Mouse (Mus musculus): ENCODE measurements at regions not wholly inside any gene's neighbourhood (a gene's known extent, or its start where the extent isn't known, plus 50 kb on each side); places are given as distances from the start of the nearest gene placed in this dataset.
A peak's percentile ranks its signal among the peaks of the same experiment; 100 is the strongest.

DNA sequence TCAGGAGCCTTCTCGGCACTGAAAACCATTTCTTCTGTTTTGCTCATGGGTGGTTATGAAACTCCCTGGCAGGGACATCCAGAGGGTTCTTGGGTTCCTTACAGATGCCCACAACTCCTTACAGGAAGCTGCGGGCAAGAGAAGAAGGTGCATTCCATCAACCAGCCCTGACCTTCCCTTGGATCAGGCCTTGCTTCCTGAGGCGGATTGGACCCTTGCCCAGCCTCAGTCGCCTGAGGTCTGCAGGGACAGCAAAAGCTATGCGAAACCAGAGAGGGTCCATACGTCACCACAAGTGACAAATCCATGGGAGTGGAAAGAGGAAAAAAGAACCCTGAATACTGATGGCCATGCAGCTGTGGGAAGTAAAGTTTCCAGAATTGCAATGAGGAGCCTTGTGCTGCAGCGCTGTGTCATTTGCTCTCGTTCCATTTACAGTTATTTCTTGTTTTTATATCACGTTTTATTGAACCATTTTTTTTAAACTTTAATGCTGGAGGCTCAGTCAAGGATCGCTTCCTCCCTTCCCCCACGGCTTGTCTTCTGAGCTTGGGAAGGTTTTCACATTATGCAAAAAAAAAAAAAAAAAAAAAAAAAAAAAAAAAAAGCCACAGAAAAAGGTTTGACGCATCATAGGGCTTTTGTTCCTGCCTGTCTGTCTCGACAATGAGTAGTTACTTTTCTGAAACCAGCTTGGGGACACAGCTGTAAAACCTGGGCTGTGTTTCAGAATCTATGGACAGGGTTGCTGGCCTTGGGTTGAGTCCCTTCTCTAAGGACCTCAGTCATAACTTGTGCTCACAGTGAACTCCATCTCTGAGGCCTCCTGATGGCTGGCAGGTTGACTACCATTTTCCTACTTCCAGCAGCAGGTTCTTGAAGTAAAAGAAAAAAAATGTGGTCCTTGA is 202.0 kb upstream of the Ncam1 start:
- DNase-seq (ENCODE audit: low read depth): peak; percentile 46
- TF ChIP-seq CTCF (IDR thresholded peaks at IDR 0.05; ENCODE audit: borderline replicate concordance, extremely low read depth, insufficient read depth, insufficient read length): no peak
- TF ChIP-seq POLR2A (IDR thresholded peaks at IDR 0.05; ENCODE audit: borderline replicate concordance, extremely low read depth, insufficient read depth, insufficient read length, poor library complexity, severe bottlenecking): no peak

DNA sequence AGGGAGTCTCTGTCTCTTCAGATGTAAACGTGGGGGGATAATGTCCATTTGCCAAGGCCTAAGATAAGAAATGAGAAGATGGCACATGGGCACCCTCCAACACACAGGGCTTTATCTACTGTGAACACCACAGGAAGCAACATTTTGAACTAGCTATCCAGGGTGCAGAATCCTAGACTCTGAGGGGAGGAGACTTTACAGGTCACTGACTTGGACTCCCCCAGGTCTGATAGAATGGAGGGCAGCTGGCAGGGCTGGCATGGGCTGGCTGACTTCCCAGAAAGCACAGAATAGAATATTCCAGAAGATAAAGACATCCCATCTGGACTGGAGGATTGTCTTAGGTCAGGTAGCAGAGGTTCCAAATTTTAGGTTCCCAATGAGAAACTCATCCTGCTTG is 201.2 kb upstream of the Ncam1 start:
- no peak for TF ChIP-seq POLR2A (IDR thresholded peaks at IDR 0.05; ENCODE audit: borderline replicate concordance, extremely low read depth, insufficient read depth, insufficient read length, poor library complexity, severe bottlenecking)
- no peak for TF ChIP-seq CTCF (IDR thresholded peaks at IDR 0.05; ENCODE audit: borderline replicate concordance, extremely low read depth, insufficient read depth, insufficient read length)
- DNase-seq (ENCODE audit: low read depth): no peak

DNA sequence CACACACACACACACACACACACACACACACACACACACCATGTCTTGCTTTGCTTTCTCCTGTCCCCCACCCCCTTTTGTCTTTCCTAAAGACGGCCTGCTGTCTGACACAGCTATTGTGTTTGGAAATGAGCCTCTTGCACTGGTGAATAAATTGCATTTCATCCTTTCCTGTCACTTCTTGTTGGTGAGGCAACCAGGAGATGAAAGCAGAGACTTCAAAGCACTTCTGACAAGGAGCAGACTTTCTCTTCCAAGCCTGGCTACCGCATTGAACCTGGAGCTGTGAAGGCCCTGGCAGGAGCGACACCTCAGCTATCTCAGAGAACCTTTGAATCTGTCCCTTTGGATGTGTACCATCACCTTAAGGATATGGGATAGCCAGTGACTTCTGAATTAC is 199.4 kb upstream of the Ncam1 start:
- peak; percentile 59 for DNase-seq (ENCODE audit: low read depth)
- no peak for TF ChIP-seq CTCF (IDR thresholded peaks at IDR 0.05; ENCODE audit: borderline replicate concordance, extremely low read depth, insufficient read depth, insufficient read length)
- no peak for TF ChIP-seq POLR2A (IDR thresholded peaks at IDR 0.05; ENCODE audit: borderline replicate concordance, extremely low read depth, insufficient read depth, insufficient read length, poor library complexity, severe bottlenecking)

DNA sequence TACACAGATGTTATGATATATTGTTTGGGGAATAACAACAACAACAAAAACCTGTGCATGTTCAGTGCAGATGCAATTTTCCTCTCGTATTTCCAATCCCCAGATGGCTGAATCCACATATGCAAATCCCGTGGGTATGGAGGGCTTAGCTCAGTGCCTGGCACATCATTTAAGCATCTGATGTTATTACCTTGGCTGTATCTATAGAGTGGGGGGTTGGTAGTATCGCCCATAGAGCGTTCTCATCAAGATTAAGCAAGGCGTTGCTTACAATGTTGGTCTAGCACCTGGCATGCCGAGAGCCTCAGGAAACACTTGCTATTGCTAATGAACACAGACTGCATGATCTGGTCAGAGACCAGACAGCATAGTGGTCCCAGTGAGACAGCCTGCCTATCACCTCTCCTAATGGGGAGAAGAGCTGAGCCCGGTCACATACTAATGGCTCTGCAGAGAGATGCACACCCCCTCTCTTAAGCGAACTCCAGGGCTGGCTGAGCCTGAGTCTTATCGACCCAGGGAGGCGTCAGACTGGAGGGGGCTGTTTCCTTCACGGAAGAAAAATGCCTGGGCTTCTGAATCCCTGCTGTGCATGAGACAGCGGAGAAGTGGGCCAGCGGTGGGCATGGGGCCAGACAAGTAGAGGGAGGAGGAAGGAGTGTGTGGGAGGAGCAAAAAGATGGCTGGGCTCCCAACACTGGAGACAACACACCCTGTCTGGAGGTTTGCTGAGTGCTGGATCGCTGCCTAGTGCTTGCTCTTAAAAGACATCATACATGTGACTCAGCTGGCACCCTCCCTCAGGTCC is 190.9 kb upstream of the Ncam1 start:
- DNase-seq (ENCODE audit: low read depth): peak; percentile 97
- TF ChIP-seq CTCF (IDR thresholded peaks at IDR 0.05; ENCODE audit: borderline replicate concordance, extremely low read depth, insufficient read depth, insufficient read length): no peak
- TF ChIP-seq POLR2A (IDR thresholded peaks at IDR 0.05; ENCODE audit: borderline replicate concordance, extremely low read depth, insufficient read depth, insufficient read length, poor library complexity, severe bottlenecking): no peak

DNA sequence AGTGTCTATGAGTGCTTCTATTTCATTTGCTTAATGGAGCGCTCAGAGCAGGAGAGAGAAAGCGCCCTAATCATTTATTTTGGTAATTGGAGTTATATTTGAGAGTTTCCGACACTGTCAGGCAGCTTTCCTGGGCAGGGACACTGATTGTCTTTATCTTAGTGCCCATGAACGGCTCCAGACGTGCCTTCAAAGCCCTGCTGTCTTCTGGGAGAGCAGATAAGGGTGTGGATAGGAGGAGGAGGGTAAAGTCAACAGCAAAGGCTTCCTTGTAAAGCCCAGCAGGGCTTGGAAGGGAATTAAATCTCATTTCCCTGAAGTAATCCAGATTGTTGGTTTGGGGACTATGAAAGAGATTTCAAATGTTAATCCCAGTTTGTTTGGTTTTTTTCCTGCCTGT is 189.3 kb upstream of the Ncam1 start:
- no peak for DNase-seq (ENCODE audit: low read depth)
- TF ChIP-seq POLR2A (IDR thresholded peaks at IDR 0.05; ENCODE audit: borderline replicate concordance, extremely low read depth, insufficient read depth, insufficient read length, poor library complexity, severe bottlenecking): no peak
- TF ChIP-seq CTCF (IDR thresholded peaks at IDR 0.05; ENCODE audit: borderline replicate concordance, extremely low read depth, insufficient read depth, insufficient read length): no peak

DNA sequence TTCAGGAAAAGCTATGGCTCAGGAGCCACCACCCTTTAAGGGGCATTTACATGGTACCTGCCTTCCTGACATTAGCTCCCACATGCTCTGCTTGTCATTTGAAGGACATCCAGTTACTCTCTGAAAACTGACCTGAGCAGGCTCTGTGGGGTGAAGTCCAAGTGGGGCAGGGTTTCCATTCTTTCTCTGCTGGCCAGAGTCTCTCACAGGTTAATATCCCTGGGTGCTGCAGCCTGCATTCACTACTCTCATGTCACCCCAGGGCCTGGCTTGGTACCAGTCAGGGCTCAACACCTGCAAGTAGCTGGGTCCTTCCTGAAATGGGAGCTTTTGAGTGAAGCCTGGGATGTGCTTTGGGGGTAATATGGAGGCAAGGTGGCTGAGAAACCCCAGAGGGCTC is 188.8 kb upstream of the Ncam1 start:
- no peak for DNase-seq (ENCODE audit: low read depth)
- no peak for TF ChIP-seq POLR2A (IDR thresholded peaks at IDR 0.05; ENCODE audit: borderline replicate concordance, extremely low read depth, insufficient read depth, insufficient read length, poor library complexity, severe bottlenecking)

DNA sequence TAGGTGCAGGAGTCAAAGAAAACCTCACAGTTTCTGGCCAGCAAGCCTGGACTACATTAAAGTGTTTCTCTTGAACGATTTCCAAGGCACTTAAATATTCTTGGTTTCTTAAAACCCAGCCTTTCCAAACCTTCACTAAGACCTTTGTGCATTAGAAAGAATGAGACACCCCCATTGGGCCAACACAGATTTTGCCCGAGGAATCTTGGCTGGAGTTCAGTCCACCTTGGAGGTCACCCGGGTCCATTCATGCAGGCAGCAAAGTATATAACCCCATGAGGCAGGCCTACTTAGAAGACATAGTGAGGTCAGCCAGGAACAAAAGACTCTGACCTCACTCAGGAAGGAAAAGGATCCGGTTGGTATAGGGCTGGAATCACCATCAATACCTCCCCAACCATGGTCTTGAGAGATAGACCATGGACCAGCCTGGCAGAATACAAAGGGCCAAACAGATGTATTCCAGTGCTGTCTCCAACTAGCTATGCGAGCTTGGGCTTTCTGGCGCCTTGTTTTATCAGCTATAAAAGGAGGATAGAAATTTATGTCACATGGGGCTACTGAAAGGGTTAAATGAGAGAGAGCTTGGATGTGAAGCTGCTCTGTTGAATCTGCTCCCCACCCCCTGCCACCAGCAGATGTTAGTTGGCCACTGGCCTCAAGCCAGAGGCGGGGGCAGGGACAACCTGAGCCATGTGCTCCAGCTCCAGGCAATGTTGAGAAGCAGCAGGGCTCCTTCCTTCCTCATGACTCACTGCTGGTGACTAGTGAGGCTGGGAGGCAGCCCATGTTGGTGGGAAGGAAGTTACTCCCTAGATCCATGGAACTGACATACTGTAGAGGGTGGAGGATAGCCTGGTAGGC is 181.9 kb upstream of the Ncam1 start:
- TF ChIP-seq POLR2A (IDR thresholded peaks at IDR 0.05; ENCODE audit: borderline replicate concordance, extremely low read depth, insufficient read depth, insufficient read length, poor library complexity, severe bottlenecking): no peak
- TF ChIP-seq CTCF (IDR thresholded peaks at IDR 0.05; ENCODE audit: borderline replicate concordance, extremely low read depth, insufficient read depth, insufficient read length): no peak
- DNase-seq (ENCODE audit: low read depth): peak; percentile 82

DNA sequence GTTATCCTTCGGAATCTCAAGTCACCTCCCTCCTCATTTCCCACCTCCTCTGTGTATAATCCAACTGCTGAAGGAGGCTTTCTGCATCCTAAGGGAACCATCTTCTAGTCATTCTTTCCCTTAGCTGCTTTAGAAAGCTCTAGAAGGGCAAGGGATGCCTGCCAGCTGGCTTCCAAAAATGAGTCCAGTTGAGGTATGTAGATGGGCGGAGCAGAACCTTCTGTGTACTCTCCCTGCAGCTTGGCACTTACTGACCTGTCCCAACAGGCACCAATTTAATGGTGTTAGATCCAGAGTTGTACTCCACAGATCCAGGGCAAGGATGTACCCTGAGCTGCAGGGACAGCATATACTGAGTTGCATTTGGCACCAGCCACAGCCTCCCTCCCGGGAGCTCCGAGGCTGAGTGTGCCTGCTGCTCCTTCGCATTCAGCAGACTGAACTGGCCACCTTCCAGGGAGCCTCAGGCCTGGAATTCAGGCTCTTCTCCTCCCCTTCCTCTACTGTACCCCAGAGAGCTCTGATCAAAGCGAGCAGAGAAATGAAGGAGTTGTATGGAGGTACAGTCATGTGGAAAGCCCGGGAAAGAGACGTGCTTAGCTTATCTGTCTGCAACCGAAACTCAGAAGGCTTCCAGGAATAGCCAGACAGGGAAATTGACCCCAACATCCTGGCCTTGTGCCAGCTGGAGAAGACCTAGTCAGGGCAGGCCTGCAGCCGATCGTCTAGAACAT is 177.4 kb upstream of the Ncam1 start:
- TF ChIP-seq CTCF (IDR thresholded peaks at IDR 0.05; ENCODE audit: borderline replicate concordance, extremely low read depth, insufficient read depth, insufficient read length): no peak
- no peak for TF ChIP-seq POLR2A (IDR thresholded peaks at IDR 0.05; ENCODE audit: borderline replicate concordance, extremely low read depth, insufficient read depth, insufficient read length, poor library complexity, severe bottlenecking)
- peak; percentile 94 for DNase-seq (ENCODE audit: low read depth)

DNA sequence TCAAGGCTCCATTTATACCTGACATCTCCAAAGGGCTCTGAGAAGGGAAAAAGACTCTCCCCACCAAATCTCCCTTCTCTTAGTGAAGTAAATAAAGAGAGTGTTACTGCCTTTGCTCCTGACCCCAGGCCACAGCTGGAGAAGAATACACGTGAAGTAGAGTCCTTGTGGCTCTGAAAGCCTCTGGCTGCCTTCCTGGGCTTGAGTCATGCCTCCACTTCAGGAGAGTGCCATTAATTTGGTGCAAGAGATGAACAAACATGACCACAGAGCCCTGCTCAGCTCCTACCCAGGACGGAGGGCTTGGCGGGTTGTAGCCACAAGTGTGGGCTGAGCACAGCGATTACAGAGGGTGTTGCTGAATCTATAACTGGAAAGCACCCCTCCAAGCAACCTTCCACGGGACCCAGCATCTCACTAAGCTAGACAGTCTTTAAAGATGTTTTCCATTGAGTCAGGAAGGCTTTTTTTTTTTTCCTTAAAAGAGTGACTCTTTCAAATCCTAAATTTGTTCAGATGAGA is 175.3 kb upstream of the Ncam1 start:
- DNase-seq (ENCODE audit: low read depth): no peak
- TF ChIP-seq POLR2A (IDR thresholded peaks at IDR 0.05; ENCODE audit: borderline replicate concordance, extremely low read depth, insufficient read depth, insufficient read length, poor library complexity, severe bottlenecking) (no peak), CTCF (IDR thresholded peaks at IDR 0.05; ENCODE audit: borderline replicate concordance, extremely low read depth, insufficient read depth, insufficient read length) (no peak)

DNA sequence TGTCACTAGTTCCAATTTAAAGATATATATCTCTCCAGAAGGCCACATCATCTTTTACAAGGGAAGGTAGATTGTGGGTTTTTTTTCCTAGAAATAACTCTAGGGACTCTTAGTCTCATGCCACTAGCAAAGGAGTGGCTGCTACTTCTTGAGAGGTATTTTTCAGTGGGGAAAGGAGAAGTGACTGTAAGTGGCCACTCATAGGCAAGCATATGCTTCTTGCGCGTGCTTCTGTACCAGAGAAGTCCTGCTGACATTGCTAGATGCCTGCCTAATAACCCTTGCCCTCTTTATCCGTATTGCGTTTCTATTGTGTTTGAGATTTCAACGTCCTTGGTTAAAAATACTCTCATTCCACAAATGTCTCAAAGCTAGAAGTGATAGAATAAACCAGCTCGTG is 170.7 kb upstream of the Ncam1 start:
- no peak for DNase-seq (ENCODE audit: low read depth)
- TF ChIP-seq POLR2A (IDR thresholded peaks at IDR 0.05; ENCODE audit: borderline replicate concordance, extremely low read depth, insufficient read depth, insufficient read length, poor library complexity, severe bottlenecking) (no peak), CTCF (IDR thresholded peaks at IDR 0.05; ENCODE audit: borderline replicate concordance, extremely low read depth, insufficient read depth, insufficient read length) (no peak)

All from brain, embryonic 14.5 days (tissue).